Mouse (Mus musculus) intestine, embryonic 16.5 days (tissue): Measurements from ENCODE around the gene Prr14l. TPM values are rescaled to one million over a fixed set of nuclear protein-coding genes. Genes with fewer than 3 reads are reported as not detected.
"Not testable (repeated sequence)": the region's sequence is repeated elsewhere in the genome, so short reads cannot be mapped to it uniquely, and the experiment has no call there.

ENCODE experiments used
- ATAC-seq: fragments of 200-750 bp; cut with Nextera tagmentation; 2 replicates; pipeline ENCODE4 v1.8.0; 2017; ENCODE audit warnings: moderate TSS enrichment, moderate library complexity
- H3K27ac ChIP-seq: fragments of 300-500 bp; sonication (generic); 2 replicates; pipeline ENCODE4 v1.5.1; 2014; ENCODE audit warnings: mild to moderate bottlenecking, low read length
- H3K27me3 ChIP-seq: fragments of 300-500 bp; sonication (generic); replicated peaks from 2 replicates; pipeline ENCODE4 v1.6.1; 2014; ENCODE audit warnings: low read length, control low read depth, mixed read lengths; ENCODE audit not compliant: control insufficient read depth, insufficient read depth
- H3K36me3 ChIP-seq: fragments of 300-500 bp; sonication (generic); 2 replicates; pipeline ENCODE4 v1.6.1; 2014; ENCODE audit warnings: low read length, control low read depth; ENCODE audit not compliant: control insufficient read depth, insufficient read depth
- H3K4me1 ChIP-seq: fragments of 300-500 bp; sonication (generic); 2 replicates; pipeline ENCODE4 v1.6.1; 2014; ENCODE audit warnings: low read length, control low read depth, mixed read lengths; ENCODE audit not compliant: control insufficient read depth, insufficient read depth
- H3K4me2 ChIP-seq: fragments of 300-500 bp; sonication (generic); 2 replicates; pipeline ENCODE4 v1.6.1; 2014; ENCODE audit warnings: low read depth, low read length, control low read depth
- H3K4me3 ChIP-seq: fragments of 300-500 bp; sonication (generic); 2 replicates; pipeline ENCODE4 v1.5.1; 2014; ENCODE audit warnings: mild to moderate bottlenecking, low read length
- H3K9ac ChIP-seq: fragments of 300-500 bp; sonication (generic); 2 replicates; pipeline ENCODE4 v1.6.1; 2014; ENCODE audit warnings: low read depth, low read length
- H3K9me3 ChIP-seq: fragments of 300-500 bp; sonication (generic); 2 replicates; pipeline ENCODE4 v1.6.1; 2016; ENCODE audit warnings: low read length, control low read depth; ENCODE audit not compliant: control insufficient read depth
- WGBS: fragments of 180-500 bp; shearing (Covaris S2); extraction: QIAGEN DNeasy Blood & Tissue Kit; methylation state at CpG from one replicate; pipeline ENCODE4 v1.1.7; 2014; 5-methylcytosine and 5-hydroxymethylcytosine counted together
- polyA plus RNA-seq: library from polyadenylated mRNA; unstranded; fragments of >200 nt; fragmentation: Nextera tagmentation; extraction: Ambion mirVana; gene quantifications from 2 replicates; pipeline ENCODE4 v1.2.1, GENCODE M21; 2015

Prr14l gene
- polyA plus RNA-seq, 1 experiment from 2014 or later, result 10.1 TPM

DNA sequence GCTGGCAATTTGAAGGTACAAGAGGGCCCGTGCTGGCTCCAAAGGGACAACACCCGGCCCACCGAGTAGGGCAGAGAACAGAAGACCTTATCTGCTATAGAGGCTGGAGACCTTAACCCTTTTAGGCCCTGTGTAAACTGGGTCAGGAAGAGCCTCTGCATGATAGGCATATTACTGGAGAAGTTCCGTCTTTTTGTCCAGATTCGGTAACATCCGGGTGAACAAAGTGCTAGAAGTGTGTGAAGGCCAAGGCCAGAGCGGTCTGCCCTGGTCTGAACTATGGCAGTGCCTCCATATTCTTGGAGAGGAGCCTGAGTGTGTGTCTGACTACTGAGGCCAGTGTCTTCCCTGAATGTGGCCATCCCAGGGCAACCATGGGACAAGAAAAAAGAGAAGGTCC lies 27.0 kb downstream of the Prr14l start, which contains the start of gene Gm20671:
Gene Gm20671 (minus strand): TSS at position 101 of the 400 bp plus-strand sequence.
- H3K4me2 ChIP-seq, result no peak within 1 kb of the TSS
- no peaks in the 10 kb centered on the region for H3K4me1 ChIP-seq
- H3K27ac ChIP-seq, result no peak within 1 kb of the TSS
- H3K36me3 ChIP-seq, result peaks cover 10% of the 10 kb centered on the region; the same call in 1 of the 2 replicates
- H3K27me3 ChIP-seq, result no peaks in the 10 kb centered on the region
- no peak within 1 kb of the TSS for H3K4me3 ChIP-seq
- no peak within 1 kb of the TSS for H3K9ac ChIP-seq
- ATAC-seq, result no peak
- WGBS, result 90% methylated on average over 7 of the region's 7 CpGs
- no peaks in the 10 kb centered on the region for H3K9me3 ChIP-seq

DNA sequence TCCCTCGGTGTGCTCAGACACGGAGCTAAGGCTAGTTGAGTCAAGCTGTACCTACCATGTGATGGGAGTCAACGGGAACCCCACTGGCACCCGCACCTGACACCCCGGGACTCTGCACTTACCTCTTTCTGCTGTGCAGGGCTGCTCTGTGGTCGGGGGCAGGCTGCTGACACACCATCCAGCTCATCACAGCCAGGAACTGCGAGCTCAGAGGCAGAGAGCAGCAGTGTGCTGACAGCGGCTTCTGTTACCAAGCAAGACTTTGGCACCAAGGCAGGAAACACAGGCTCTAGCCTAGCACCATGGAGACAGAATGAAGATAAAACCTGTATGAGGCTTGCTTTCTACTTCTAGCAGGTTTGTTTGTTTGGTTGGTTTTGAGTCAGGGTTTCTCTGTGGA lies 33.6 kb downstream of the Prr14l start:
- no peak overlapping the region for H3K4me3 ChIP-seq
- no peak overlapping the region for H3K27ac ChIP-seq
- no peak overlapping the region for H3K9ac ChIP-seq
- ATAC-seq, result no peak
- H3K4me2 ChIP-seq, result no peak overlapping the region
- no peaks in the 10 kb centered on the region for H3K9me3 ChIP-seq
- WGBS, result 91% methylated on average over 8 of the region's 8 CpGs
- no peaks in the 10 kb centered on the region for H3K4me1 ChIP-seq
- 0 out of 2 replicates have a peak, but pooled peaks cover 3% of the 10 kb centered on the region for H3K36me3 ChIP-seq
- no peaks in the 10 kb centered on the region for H3K27me3 ChIP-seq

DNA sequence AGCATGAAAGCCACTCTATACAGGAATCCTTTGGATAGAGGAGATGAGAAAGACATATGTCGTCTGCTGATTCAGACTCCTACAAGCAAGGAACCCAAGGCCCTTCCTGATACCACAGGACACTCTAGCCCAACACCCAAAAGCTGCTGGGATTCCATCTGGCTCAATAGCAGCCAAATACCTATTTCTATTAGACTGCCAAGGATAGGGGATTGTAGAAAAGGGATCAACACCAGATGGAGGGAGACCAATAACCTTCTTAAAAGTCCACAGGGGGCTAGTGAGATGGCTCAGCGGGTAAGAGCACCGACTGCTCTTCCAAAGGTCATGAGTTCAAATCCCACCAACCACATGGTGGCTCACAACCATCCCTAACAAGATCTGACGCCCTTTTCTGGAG lies 38.7 kb downstream of the Prr14l start:
- no peak for ATAC-seq
- Histone ChIP-seq H3K36me3 (peaks cover 6% of the 10 kb centered on the region; the same call in 1 of the 2 replicates), H3K9me3 (no peaks in the 10 kb centered on the region), H3K27ac (no peak overlapping the region), H3K4me2 (no peak overlapping the region), H3K4me3 (no peak overlapping the region), H3K9ac (no peak overlapping the region), H3K4me1 (no peaks in the 10 kb centered on the region), H3K27me3 (no peaks in the 10 kb centered on the region)
- 93% methylated on average over 4 of the region's 4 CpGs for WGBS

- not testable (repeated sequence) for H3K27me3 ChIP-seq, H3K9ac ChIP-seq, ATAC-seq, H3K36me3 ChIP-seq, H3K9me3 ChIP-seq, H3K4me1 ChIP-seq, H3K27ac ChIP-seq, H3K4me2 ChIP-seq, H3K4me3 ChIP-seq
- whole genome bisulfite sequencing, result 54% methylated on average over 1 of the region's 1 CpGs
Measured at GRCm38 (mm10) chr5:32786454-32786853, 67.6 kb downstream of the Prr14l start.

DNA sequence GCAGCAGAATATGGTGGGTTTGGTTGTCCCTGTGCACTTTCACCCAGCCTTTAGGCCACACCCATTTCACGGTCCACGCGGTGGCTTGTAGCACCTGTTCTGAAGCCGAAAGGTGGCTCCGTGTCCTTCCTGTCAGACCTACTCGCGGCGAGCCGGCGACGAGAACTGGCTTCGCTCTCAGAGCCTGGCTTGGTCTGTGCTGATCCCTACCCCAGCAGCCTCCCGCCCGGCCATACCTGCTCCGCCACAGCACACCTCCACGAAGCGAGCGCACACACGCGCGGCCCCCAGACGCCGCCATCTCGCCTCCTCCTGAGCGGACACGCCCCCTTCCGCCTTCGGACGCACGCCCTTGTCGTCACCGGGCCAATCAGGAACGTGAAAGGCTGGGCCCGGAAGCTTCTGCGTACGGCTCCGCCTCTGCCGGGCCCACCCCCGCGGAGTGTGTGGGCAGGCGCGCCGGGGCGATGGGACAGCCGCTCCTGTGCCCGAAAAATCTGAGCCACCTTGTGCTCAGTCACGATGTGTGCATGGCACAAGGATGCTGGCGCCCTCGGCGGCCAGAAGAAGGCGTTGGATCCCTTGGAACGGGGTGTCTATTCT lies 68.6 kb downstream of the Prr14l start, which contains the start of gene Pisd:
Gene Pisd (minus strand): TSS at position 334 of the 603 bp plus-strand sequence.
- Histone ChIP-seq H3K27ac (peak within 1 kb of the TSS; percentile 48; the same call in 1 of the 2 replicates), H3K27me3 (no peaks in the 10 kb centered on the region), H3K4me3 (peak within 1 kb of the TSS; percentile 88), H3K9me3 (no peaks in the 10 kb centered on the region), H3K4me1 (peaks cover 4% of the 10 kb centered on the region), H3K36me3 (no peaks in the 10 kb centered on the region), H3K9ac (peak within 1 kb of the TSS; percentile 83), H3K4me2 (peak within 1 kb of the TSS; percentile 72)
- peak; percentile 100 for ATAC-seq
- under 1% methylated on average over 52 of the region's 52 CpGs for WGBS

DNA sequence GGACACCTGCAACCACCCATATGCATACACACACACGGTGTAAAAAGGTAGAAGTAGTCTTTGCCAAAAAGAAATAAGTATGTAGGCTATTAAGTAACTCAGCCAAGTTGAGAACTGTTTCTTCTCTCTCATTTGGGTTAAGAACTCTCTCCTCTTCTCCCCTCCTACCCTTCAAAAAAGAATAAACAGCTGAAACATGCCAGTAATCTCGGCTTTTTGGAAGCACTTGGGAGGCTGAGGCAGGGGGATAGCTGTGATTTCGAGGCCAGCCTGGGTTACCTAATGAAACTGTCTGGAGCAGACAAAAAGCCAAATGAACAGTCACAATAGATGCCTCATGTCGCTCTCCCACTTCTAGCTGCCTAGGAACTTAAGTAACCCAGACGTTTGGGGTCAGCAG lies 69.3 kb downstream of the Prr14l start:
- WGBS, result 19% methylated on average over 5 of the region's 5 CpGs
- H3K4me2 ChIP-seq, result peak overlapping the region; percentile 72
- no peaks in the 10 kb centered on the region for H3K36me3 ChIP-seq
- no peaks in the 10 kb centered on the region for H3K27me3 ChIP-seq
- H3K4me3 ChIP-seq, result peak overlapping the region; percentile 88
- ATAC-seq, result no peak
- H3K4me1 ChIP-seq, result peaks cover 4% of the 10 kb centered on the region
- H3K27ac ChIP-seq, result no peak overlapping the region
- H3K9ac ChIP-seq, result peak overlapping the region; percentile 83
- no peaks in the 10 kb centered on the region for H3K9me3 ChIP-seq

GRCm38 (mm10) chr5:32781596-32781995 lies 72.5 kb downstream of the Prr14l start:
- no peak overlapping the region for H3K9ac ChIP-seq
- no peak overlapping the region for H3K4me2 ChIP-seq
- no peaks in the 10 kb centered on the region for H3K36me3 ChIP-seq
- H3K27ac ChIP-seq, result no peak overlapping the region
- H3K4me3 ChIP-seq, result no peak overlapping the region
- 92% methylated on average over 5 of the region's 5 CpGs for WGBS
- no peak for ATAC-seq
- no peaks in the 10 kb centered on the region for H3K9me3 ChIP-seq
- H3K27me3 ChIP-seq, result no peaks in the 10 kb centered on the region
- peaks cover 9% of the 10 kb centered on the region for H3K4me1 ChIP-seq

DNA sequence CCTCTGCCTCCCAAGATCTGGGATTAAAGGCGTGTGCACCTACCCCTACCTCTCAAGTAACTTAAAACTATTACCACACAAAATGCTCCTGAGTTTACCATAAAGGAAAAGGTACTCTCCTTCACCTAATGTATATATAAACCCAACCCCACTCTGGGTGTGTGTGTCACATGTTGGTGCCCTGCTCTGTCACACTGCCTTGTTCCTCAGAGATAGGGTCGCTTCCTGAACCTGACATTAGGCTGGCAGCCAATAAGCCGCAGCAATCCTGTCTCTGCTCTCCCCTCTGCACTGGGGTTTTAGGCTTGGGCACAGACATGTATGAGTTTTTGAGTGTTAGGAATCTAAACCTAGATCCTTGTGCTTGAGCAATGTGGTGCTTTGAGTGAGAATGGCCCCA lies 75.9 kb downstream of the Prr14l start:
- Histone ChIP-seq H3K4me2 (no peak overlapping the region), H3K27me3 (no peaks in the 10 kb centered on the region), H3K36me3 (no peaks in the 10 kb centered on the region; the same call in none of the 2 replicates), H3K27ac (no peak overlapping the region), H3K9ac (no peak overlapping the region), H3K4me3 (no peak overlapping the region), H3K4me1 (peaks cover 5% of the 10 kb centered on the region; the same call in 1 of the 2 replicates), H3K9me3 (no peaks in the 10 kb centered on the region)
- WGBS, result 91% methylated on average over 3 of the region's 3 CpGs
- no peak for ATAC-seq

DNA sequence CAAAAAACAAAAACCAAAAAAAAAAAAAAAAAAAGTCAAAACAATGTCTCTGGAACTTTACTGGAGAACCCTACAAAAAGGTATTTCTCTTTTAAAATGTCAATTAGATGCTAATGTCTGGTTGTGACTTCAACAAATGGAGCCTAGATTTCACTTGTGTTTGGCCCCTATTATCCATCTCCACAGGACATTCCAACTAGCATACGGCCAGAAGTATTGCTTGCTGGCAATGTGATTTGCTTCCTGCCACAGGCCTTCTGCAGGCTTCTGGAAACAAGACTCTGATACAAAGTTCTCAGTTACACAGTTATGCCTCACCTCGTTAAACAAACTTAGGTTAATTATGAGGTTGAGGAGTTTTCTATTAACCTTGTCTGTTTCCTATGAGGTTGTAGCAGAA lies 81.7 kb downstream of the Prr14l start:
- Histone ChIP-seq H3K36me3 (no peaks in the 10 kb centered on the region; the same call in none of the 2 replicates), H3K4me3 (no peak overlapping the region), H3K9ac (no peak overlapping the region), H3K4me2 (no peak overlapping the region), H3K27me3 (no peaks in the 10 kb centered on the region), H3K27ac (no peak overlapping the region), H3K4me1 (peaks cover 4% of the 10 kb centered on the region; the same call in 1 of the 2 replicates), H3K9me3 (no peaks in the 10 kb centered on the region)
- ATAC-seq, result no peak
- WGBS, result 84% methylated on average over 2 of the region's 2 CpGs
